Mouse (Mus musculus) lung, embryonic 14.5 days (tissue): ENCODE measurements at regions not wholly inside any gene's neighbourhood (a gene's known extent, or its start where the extent isn't known, plus 50 kb on each side); places are given as distances from the start of the nearest gene placed in this dataset.

Experiments used
- ATAC-seq: fragments of 200-750 bp; cut with Nextera tagmentation; 2 replicates; pipeline ENCODE4 v1.8.0; 2017; ENCODE audit warnings: mild to moderate bottlenecking, moderate TSS enrichment, moderate library complexity; ENCODE audit not compliant: insufficient read depth
- DNase-seq: peaks from one replicate; pipeline ENCODE4 v3.0.0-alpha.2; 2015
- H3K27ac ChIP-seq: fragments of 300-500 bp; sonication (generic); 2 replicates; pipeline ENCODE4 v1.5.1; 2014; ENCODE audit warnings: low read depth, mild to moderate bottlenecking, moderate library complexity
- H3K27me3 ChIP-seq: fragments of 300-500 bp; sonication (generic); 2 replicates; pipeline ENCODE4 v1.6.1; 2014; ENCODE audit warnings: low read length, control low read depth; ENCODE audit not compliant: insufficient read depth
- H3K36me3 ChIP-seq: fragments of 300-500 bp; sonication (generic); 2 replicates; pipeline ENCODE4 v1.6.1; 2014; ENCODE audit warnings: control low read depth; ENCODE audit not compliant: insufficient read depth
- H3K4me1 ChIP-seq: fragments of 300-500 bp; sonication (generic); 2 replicates; pipeline ENCODE4 v1.6.1; 2014; ENCODE audit warnings: antibody characterized with exemption, control low read depth; ENCODE audit not compliant: insufficient read depth
- H3K4me2 ChIP-seq: fragments of 300-500 bp; sonication (generic); 2 replicates; pipeline ENCODE4 v1.6.1; 2014; ENCODE audit warnings: mild to moderate bottlenecking
- H3K4me3 ChIP-seq: fragments of 300-500 bp; sonication (generic); 2 replicates; pipeline ENCODE4 v1.5.1; 2014; ENCODE audit warnings: low read depth, low read length
- H3K9ac ChIP-seq: fragments of 300-500 bp; sonication (generic); 2 replicates; pipeline ENCODE4 v1.6.1; 2014
- H3K9me3 ChIP-seq: fragments of 300-500 bp; sonication (generic); 2 replicates; pipeline ENCODE4 v1.6.1; 2016; ENCODE audit warnings: low read depth, low read length, control low read depth
- CTCF ChIP-seq: IDR thresholded peaks from 2 replicates; pipeline ENCODE4 v1.5.1; 2016; ENCODE audit warnings: antibody characterized with exemption, low read depth
- WGBS: fragments of 180-500 bp; shearing (Covaris S2); extraction: QIAGEN DNeasy Blood & Tissue Kit; methylation state at CpG from one replicate; pipeline ENCODE4 v1.1.7; 2014; 5-methylcytosine and 5-hydroxymethylcytosine counted together

GRCm38 (mm10) chrX:70089154-70089801 lies 144.2 kb downstream of the 1700020N15Rik start:
- ATAC-seq (no peak), DNase-seq (no peak)
- no peak overlapping the region for H3K4me2 ChIP-seq
- 43% methylated on average over 4 of the region's 4 CpGs for WGBS
- TF ChIP-seq CTCF = no peak
- H3K27ac ChIP-seq = no peak overlapping the region
- H3K4me1 ChIP-seq = no peaks in the 10 kb centered on the region
- H3K36me3 ChIP-seq = no peaks in the 10 kb centered on the region
- H3K9me3 ChIP-seq = no peaks in the 10 kb centered on the region
- H3K27me3 ChIP-seq = no peaks in the 10 kb centered on the region
- no peak overlapping the region for H3K4me3 ChIP-seq
- H3K9ac ChIP-seq = no peak overlapping the region

GRCm38 (mm10) chrX:70094259-70094658 lies 149.2 kb downstream of the 1700020N15Rik start:
- no peak overlapping the region for H3K9ac ChIP-seq
- 30% methylated on average over 4 of the region's 4 CpGs for WGBS
- no peaks in the 10 kb centered on the region for H3K4me1 ChIP-seq
- H3K27me3 ChIP-seq = no peaks in the 10 kb centered on the region
- ATAC-seq = no peak
- no peaks in the 10 kb centered on the region for H3K36me3 ChIP-seq
- no peak overlapping the region for H3K4me3 ChIP-seq
- TF ChIP-seq CTCF = no peak
- H3K27ac ChIP-seq = no peak overlapping the region
- no peaks in the 10 kb centered on the region for H3K9me3 ChIP-seq
- H3K4me2 ChIP-seq = no peak overlapping the region
- peak; percentile 0 for DNase-seq

GRCm38 (mm10) chrX:70099561-70099960 lies 154.5 kb downstream of the 1700020N15Rik start:
- H3K36me3 ChIP-seq = no peaks in the 10 kb centered on the region
- no peaks in the 10 kb centered on the region for H3K9me3 ChIP-seq
- H3K4me1 ChIP-seq = no peaks in the 10 kb centered on the region
- no peak overlapping the region for H3K27ac ChIP-seq
- H3K4me2 ChIP-seq = no peak overlapping the region
- no peak overlapping the region for H3K4me3 ChIP-seq
- WGBS = 74% methylated on average over 2 of the region's 2 CpGs
- no peaks in the 10 kb centered on the region for H3K27me3 ChIP-seq
- no peak for TF ChIP-seq CTCF
- no peak for ATAC-seq
- DNase-seq = no peak
- H3K9ac ChIP-seq = no peak overlapping the region
